Comparison of ENCODE assay signal across 10 mouse cellular contexts in genomic region chr7:127085751-127086150, GRCm38 (mm10). TPM values are rescaled to one million over a fixed set of nuclear protein-coding genes. Genes with fewer than 3 reads are reported as not detected.
"Had no signal": no experiment of that assay in that cellular context is flagged by ENCODE, and none has a peak within 500 bp of the region (broad histone marks: within the 10 kb centered on the region; RNA-seq: fewer than 3 reads in every experiment).

No protein-coding gene starts in this region.

RNA-seq across cellular contexts. Expression of gene Zg16, which starts 1.4 kb away (rescaled TPM):
- polyA plus RNA-seq: lung, embryonic 15.5 days; macrophage; midbrain, embryonic 10.5 days; midbrain, embryonic 12.5 days; midbrain, embryonic 14.5 days; midbrain, embryonic 16.5 days; myocyte; neural tube, embryonic 11.5 days; neural tube, embryonic 13.5 days; neural tube, embryonic 15.5 days had no signal

RNA-seq across cellular contexts. Expression of gene Qprt, which starts 36.3 kb away (rescaled TPM):
- polyA plus RNA-seq: macrophage had no signal

RNA-seq across cellular contexts. Expression of gene Spn, which starts 51.9 kb away (rescaled TPM):
- polyA plus RNA-seq: midbrain, embryonic 14.5 days; midbrain, embryonic 16.5 days had no signal
